Mouse (Mus musculus) adrenal gland, adult 18-20 months (tissue): ENCODE results near the gene Eef1a2. TPM values are rescaled to one million over a fixed set of nuclear protein-coding genes. Genes with fewer than 3 reads are reported as not detected.

ENCODE experiments used
- total RNA-seq, 2 experiments: library from RNA; stranded (reverse); gene quantifications; 1 replicate in 1 of 2; 2 replicates in 1 of 2; pipeline ENCODE4 v1.2.3; 2021

The Eef1a2 gene
- total RNA-seq, 2 experiments from 2014 or later = 55.1 to 71.0 TPM

Other genes with a start within 250 kb of the Eef1a2 start
- gene Ythdf1, start 236.1 kb downstream of the Eef1a2 start, total RNA-seq = 10 to 100 TPM; 48.5 to 51.9 TPM
- not detected for gene Birc7, start 228.0 kb downstream of the Eef1a2 start, total RNA-seq
- 10 to 100 TPM in 1 of 2 experiments, 1 to 10 TPM in 1; 6.8 to 11.8 TPM for gene Nkain4, start 202.3 kb downstream of the Eef1a2 start, total RNA-seq
- gene Arfgap1, start 189.8 kb downstream of the Eef1a2 start, total RNA-seq = 10 to 100 TPM; 48.1 to 53.3 TPM
- gene Col20a1, start 170.5 kb downstream of the Eef1a2 start, total RNA-seq = 1 to 10 TPM; 2.3 to 2.8 TPM
- 10 to 100 TPM in 1 of 2 experiments, 1 to 10 TPM in 1; 4.3 to 26.9 TPM for gene Chrna4, start 113.5 kb downstream of the Eef1a2 start, total RNA-seq
- 1 to 10 TPM; 5.2 to 7.3 TPM for gene Kcnq2, start 21.7 kb downstream of the Eef1a2 start, total RNA-seq
- gene Ppdpf, start 30.2 kb upstream of the Eef1a2 start, total RNA-seq = 10 to 100 TPM; 69.8 to 94.9 TPM
- gene Ptk6, start 45.8 kb upstream of the Eef1a2 start, total RNA-seq = not detected
- gene Srms, start 56.2 kb upstream of the Eef1a2 start, total RNA-seq = under 1 TPM; 0.73 to 0.83 TPM
- under 1 TPM in 1 of 2 experiments, not detected in 1; 0.27 TPM for gene Fndc11, start 63.0 kb upstream of the Eef1a2 start, total RNA-seq
- 10 to 100 TPM; 21.6 to 23.7 TPM for gene Helz2, start 85.0 kb upstream of the Eef1a2 start, total RNA-seq
- 10 to 100 TPM; 14.8 to 15.2 TPM for gene Gmeb2, start 131.0 kb upstream of the Eef1a2 start, total RNA-seq
- 10 to 100 TPM; 14.6 to 18.7 TPM for gene Stmn3, start 157.5 kb upstream of the Eef1a2 start, total RNA-seq
- 10 to 100 TPM; 24.1 to 30.8 TPM for gene Rtel1, start 162.7 kb upstream of the Eef1a2 start, total RNA-seq
- gene Zgpat, start 207.9 kb upstream of the Eef1a2 start, total RNA-seq = 10 to 100 TPM; 50.8 to 51.0 TPM
- gene Arfrp1, start 208.4 kb upstream of the Eef1a2 start, total RNA-seq = 10 to 100 TPM; 48.9 to 51.8 TPM
- 10 to 100 TPM; 17.1 to 23.0 TPM for gene Lime1, start 223.1 kb upstream of the Eef1a2 start, total RNA-seq